ENCODE assay signal across 8 mouse cellular contexts in genomic region chr1:139156397-139156796, GRCm38 (mm10).
DNase-seq lines count a peak whose midpoint lies in the region; ATAC-seq and TF ChIP-seq lines count a peak whose summit lies in the region.

No protein-coding gene starts in this region.

- H3K4me2 ChIP-seq in forebrain, embryonic 16.5 days (ENCODE audit: low read length) = no peak overlapping the region
- H3K4me2 ChIP-seq in forebrain, embryonic 12.5 days = no peak overlapping the region
- no peak overlapping the region for H3K4me2 ChIP-seq in limb, embryonic 14.5 days (replicated peaks; ENCODE audit: low read depth, low read length, severe bottlenecking)
- no peak overlapping the region for H3K4me2 ChIP-seq in embryonic facial prominence, embryonic 14.5 days (ENCODE audit: low read depth, low read length)

- H3K4me1 ChIP-seq in forebrain, embryonic 16.5 days (replicated peaks; ENCODE audit: control insufficient read depth, insufficient read depth, low read length) = peaks cover 4% of the 10 kb centered on the region; the same call in 1 of the 2 replicates
- peaks cover 11% of the 10 kb centered on the region for H3K4me1 ChIP-seq in forebrain, embryonic 12.5 days
- no peaks in the 10 kb centered on the region for H3K4me1 ChIP-seq in limb, embryonic 14.5 days (ENCODE audit: control insufficient read depth, insufficient read depth, low read length)
- H3K4me1 ChIP-seq in limb, embryonic 10.5 days = peaks cover 20% of the 10 kb centered on the region; the same call in 1 of the 2 replicates
- no peaks in the 10 kb centered on the region for H3K4me1 ChIP-seq in G1E (ENCODE audit: insufficient read depth, low read depth, low read length)
- H3K4me1 ChIP-seq in embryonic facial prominence, embryonic 14.5 days (ENCODE audit: control insufficient read depth, insufficient read depth, low read length) = no peaks in the 10 kb centered on the region

- DNase-seq in limb, embryonic 14.5 days (ENCODE audit: low spot score) = peak; percentile 79
- no peak for DNase-seq in limb, embryonic 10.5 days (ENCODE audit: low spot score)
- peak; percentile 35 for DNase-seq in G1E (ENCODE audit: low spot score)
- peak; percentile 53 for DNase-seq in embryonic facial prominence, embryonic 14.5 days (ENCODE audit: low spot score)
- no peak for DNase-seq in urinary bladder, postnatal 10 days (ENCODE audit: low spot score)
- no peak for DNase-seq in layer of hippocampus, adult 11-12 months (ENCODE audit: low spot score)

- 16% methylated on average over 3 of the region's 3 CpGs for WGBS in forebrain, embryonic 16.5 days
- WGBS in forebrain, embryonic 12.5 days = 23% methylated on average over 3 of the region's 3 CpGs
- WGBS in limb, embryonic 14.5 days = 14% methylated on average over 3 of the region's 3 CpGs
- 27% methylated on average over 3 of the region's 3 CpGs for WGBS in limb, embryonic 10.5 days
- 17% methylated on average over 3 of the region's 3 CpGs for WGBS in embryonic facial prominence, embryonic 14.5 days

- TF ChIP-seq CTCF in G1E (IDR thresholded peaks at IDR 0.05; ENCODE audit: low read depth, low read length) = peak; percentile 86

- no peak overlapping the region for H3K9ac ChIP-seq in forebrain, embryonic 16.5 days (replicated peaks; ENCODE audit: low read depth, low read length)
- H3K9ac ChIP-seq in forebrain, embryonic 12.5 days = no peak overlapping the region
- no peak overlapping the region for H3K9ac ChIP-seq in limb, embryonic 14.5 days (ENCODE audit: low read depth, low read length, severe bottlenecking)
- no peak overlapping the region for H3K9ac ChIP-seq in embryonic facial prominence, embryonic 14.5 days (ENCODE audit: low read depth, low read length)

- H3K4me3 ChIP-seq in forebrain, embryonic 16.5 days (replicated peaks; ENCODE audit: low read length) = no peak overlapping the region
- H3K4me3 ChIP-seq in forebrain, embryonic 12.5 days (replicated peaks) = no peak overlapping the region
- H3K4me3 ChIP-seq in limb, embryonic 14.5 days (replicated peaks; ENCODE audit: low read length) = no peak overlapping the region
- no peak overlapping the region for H3K4me3 ChIP-seq in limb, embryonic 10.5 days
- no peak overlapping the region for H3K4me3 ChIP-seq in G1E (ENCODE audit: low read depth, low read length)
- H3K4me3 ChIP-seq in embryonic facial prominence, embryonic 14.5 days (ENCODE audit: low read depth, low read length) = no peak overlapping the region

- no peaks in the 10 kb centered on the region for H3K36me3 ChIP-seq in forebrain, embryonic 16.5 days (ENCODE audit: control insufficient read depth, insufficient read depth)
- H3K36me3 ChIP-seq in forebrain, embryonic 12.5 days (replicated peaks) = no peaks in the 10 kb centered on the region
- no peaks in the 10 kb centered on the region for H3K36me3 ChIP-seq in limb, embryonic 14.5 days (ENCODE audit: control insufficient read depth, insufficient read depth, low read length)
- H3K36me3 ChIP-seq in limb, embryonic 10.5 days = no peaks in the 10 kb centered on the region
- H3K36me3 ChIP-seq in G1E (replicated peaks) = peaks cover 27% of the 10 kb centered on the region
- H3K36me3 ChIP-seq in embryonic facial prominence, embryonic 14.5 days (ENCODE audit: control insufficient read depth, insufficient read depth, low read length) = no peaks in the 10 kb centered on the region

- 0 out of 2 replicates have a peak, but pooled peaks have one; percentile 9 for ATAC-seq in forebrain, embryonic 16.5 days
- ATAC-seq in forebrain, embryonic 12.5 days (ENCODE audit: low FRiP score) = no peak
- no peak for ATAC-seq in limb, embryonic 14.5 days (ENCODE audit: low FRiP score, low read depth)
- peak; percentile 52 for ATAC-seq in G1E (ENCODE audit: extremely low read depth, insufficient number of reproducible peaks, low FRiP score, poor library complexity, severe bottlenecking)
- ATAC-seq in embryonic facial prominence, embryonic 14.5 days (ENCODE audit: low read depth) = no peak

- H3K27ac ChIP-seq in forebrain, embryonic 16.5 days (ENCODE audit: low read length) = no peak overlapping the region
- H3K27ac ChIP-seq in forebrain, embryonic 12.5 days = no peak overlapping the region
- H3K27ac ChIP-seq in limb, embryonic 14.5 days (replicated peaks; ENCODE audit: low read depth, low read length) = no peak overlapping the region
- no peak overlapping the region for H3K27ac ChIP-seq in limb, embryonic 10.5 days
- H3K27ac ChIP-seq in embryonic facial prominence, embryonic 14.5 days (replicated peaks; ENCODE audit: low read depth, low read length) = no peak overlapping the region

- TF ChIP-seq POLR2A in limb, embryonic 14.5 days (IDR thresholded peaks at IDR 0.05; ENCODE audit: borderline replicate concordance, extremely low read depth, insufficient read depth, insufficient read length) = no peak

- H3K27me3 ChIP-seq in forebrain, embryonic 16.5 days (replicated peaks; ENCODE audit: control insufficient read depth, insufficient read depth, low read length) = no peaks in the 10 kb centered on the region
- no peaks in the 10 kb centered on the region for H3K27me3 ChIP-seq in forebrain, embryonic 12.5 days
- H3K27me3 ChIP-seq in limb, embryonic 14.5 days (ENCODE audit: control insufficient read depth, insufficient read depth, low read length) = no peaks in the 10 kb centered on the region
- H3K27me3 ChIP-seq in limb, embryonic 10.5 days (ENCODE audit: low read depth, poor library complexity, severe bottlenecking) = no peaks in the 10 kb centered on the region
- H3K27me3 ChIP-seq in G1E (ENCODE audit: insufficient read depth, low read length) = no peaks in the 10 kb centered on the region
- no peaks in the 10 kb centered on the region for H3K27me3 ChIP-seq in embryonic facial prominence, embryonic 14.5 days (replicated peaks; ENCODE audit: control insufficient read depth, insufficient read depth, low read length)

- H3K9me3 ChIP-seq in forebrain, embryonic 16.5 days (ENCODE audit: control insufficient read depth, low read length) = no peaks in the 10 kb centered on the region
- H3K9me3 ChIP-seq in forebrain, embryonic 12.5 days = no peaks in the 10 kb centered on the region
- H3K9me3 ChIP-seq in limb, embryonic 14.5 days (ENCODE audit: control insufficient read depth, low read length) = no peaks in the 10 kb centered on the region
- H3K9me3 ChIP-seq in limb, embryonic 10.5 days (replicated peaks) = no peaks in the 10 kb centered on the region
- no peaks in the 10 kb centered on the region for H3K9me3 ChIP-seq in G1E (replicated peaks)
- H3K9me3 ChIP-seq in embryonic facial prominence, embryonic 14.5 days (ENCODE audit: control insufficient read depth, low read length) = no peaks in the 10 kb centered on the region

Comparison
In these comparisons a context has a peak if more than half of its experiments do, and no peak if none do; other contexts are left out.
1. ATAC-seq: peak in forebrain, embryonic 16.5 days (single experiment) and G1E (single experiment); none in forebrain, embryonic 12.5 days (single experiment), limb, embryonic 14.5 days (single experiment) and embryonic facial prominence, embryonic 14.5 days (single experiment).
2. DNase-seq: peak in limb, embryonic 14.5 days (single experiment), G1E (single experiment) and embryonic facial prominence, embryonic 14.5 days (single experiment); none in limb, embryonic 10.5 days (single experiment), urinary bladder, postnatal 10 days (single experiment) and layer of hippocampus, adult 11-12 months (single experiment).